Mouse (Mus musculus) layer of hippocampus, postnatal 10 days (tissue): ENCODE data around the gene H2-Q7. TPM values are rescaled to one million over a fixed set of nuclear protein-coding genes. Genes with fewer than 3 reads are reported as not detected.

Source experiments
- total RNA-seq, 2 experiments: library from RNA; stranded (reverse); gene quantifications; 2 replicates each; pipeline ENCODE4 v1.2.3; 2021

Gene H2-Q7
- total RNA-seq, 2 experiments from 2014 or later, result 0.31 to 0.39 TPM

Other genes starting within 250 kb of the H2-Q7 start
- gene Ltb, start 244.7 kb upstream of the H2-Q7 start, total RNA-seq, result 1 to 10 TPM in 1 of 2 experiments, under 1 TPM in 1; 0.74 to 1.2 TPM
- not detected for gene Tnf, start 237.1 kb upstream of the H2-Q7 start, total RNA-seq
- under 1 TPM; 0.43 to 0.71 TPM for gene Lta, start 233.8 kb upstream of the H2-Q7 start, total RNA-seq
- gene Gm16181, start 218.3 kb upstream of the H2-Q7 start, total RNA-seq, result not detected
- gene Atp6v1g2, start 205.5 kb upstream of the H2-Q7 start, total RNA-seq, result 100 to 1,000 TPM; 310 to 356 TPM
- 10 to 100 TPM; 14.2 to 15.5 TPM for gene Nfkbil1, start 203.4 kb upstream of the H2-Q7 start, total RNA-seq
- 100 to 1,000 TPM; 257 to 272 TPM for gene Ddx39b, start 197.4 kb upstream of the H2-Q7 start, total RNA-seq
- 10 to 100 TPM; 15.2 to 17.5 TPM for gene H2-D1, start 176.4 kb upstream of the H2-Q7 start, total RNA-seq
- gene H2-Q1, start 118.8 kb upstream of the H2-Q7 start, total RNA-seq, result under 1 TPM in 1 of 2 experiments, not detected in 1; 0.74 TPM
- 1 to 10 TPM; 2.0 to 2.1 TPM for gene H2-Q2, start 96.9 kb upstream of the H2-Q7 start, total RNA-seq
- 1 to 10 TPM; 1.2 to 1.8 TPM for gene H2-Q4, start 59.5 kb upstream of the H2-Q7 start, total RNA-seq
- not detected for gene H2-Q6, start 14.3 kb upstream of the H2-Q7 start, total RNA-seq
- under 1 TPM in 1 of 2 experiments, not detected in 1; 0.07 TPM for gene H2-Q10, start 30.9 kb downstream of the H2-Q7 start, total RNA-seq
- under 1 TPM in 1 of 2 experiments, not detected in 1; 0.25 TPM for gene Pou5f1, start 66.9 kb downstream of the H2-Q7 start, total RNA-seq
- gene Tcf19, start 77.7 kb downstream of the H2-Q7 start, total RNA-seq, result 1 to 10 TPM; 7.5 to 8.0 TPM
- 1 to 10 TPM; 7.7 to 9.7 TPM for gene Cchcr1, start 77.9 kb downstream of the H2-Q7 start, total RNA-seq
- gene Psors1c2, start 94.0 kb downstream of the H2-Q7 start, total RNA-seq, result not detected
- gene Cdsn, start 113.0 kb downstream of the H2-Q7 start, total RNA-seq, result under 1 TPM; 0.51 to 0.78 TPM
- gene 2300002M23Rik, start 128.3 kb downstream of the H2-Q7 start, total RNA-seq, result not detected
- not detected for gene Sfta2, start 162.4 kb downstream of the H2-Q7 start, total RNA-seq
- not detected for gene Gm9573, start 187.5 kb downstream of the H2-Q7 start, total RNA-seq
- not detected for gene Mucl3, start 204.5 kb downstream of the H2-Q7 start, total RNA-seq
- gene Vars2, start 228.4 kb downstream of the H2-Q7 start, total RNA-seq, result 10 to 100 TPM; 42.6 to 44.1 TPM
- 10 to 100 TPM; 23.3 to 24.4 TPM for gene Gtf2h4, start 234.6 kb downstream of the H2-Q7 start, total RNA-seq